Mouse (Mus musculus): ENCODE measurements around the gene Casc1.

The Casc1 gene

GRCm38 (mm10) chr6:145210816-145211338 lies at the start of gene Casc1, which contains the start of gene Etfrf1:
Gene Casc1 (minus strand): TSS chr6:145211005.
Gene Etfrf1 (plus strand): TSS chr6:145211134.
- no peak; the same call in 1 of the 2 replicates for TF ChIP-seq GATA4 (IDR thresholded peaks at IDR 0.05; ENCODE audit: insufficient replicate concordance, low read length)

- TF ChIP-seq GATA4 (IDR thresholded peaks at IDR 0.05; ENCODE audit: insufficient replicate concordance, low read length): no peak
These were observed 45.9 kb upstream of the Casc1 start for GRCm38 (mm10) chr6:145256701-145257073.

GRCm38 (mm10) chr6:145255952-145256700 lies 45.3 kb upstream of the Casc1 start:
- no peak for TF ChIP-seq GATA4 (IDR thresholded peaks at IDR 0.05; ENCODE audit: insufficient replicate concordance, low read length)

- TF ChIP-seq GATA4 (IDR thresholded peaks at IDR 0.05; ENCODE audit: insufficient replicate concordance, low read length): no peak
These were observed 40.0 kb upstream of the Casc1 start for GRCm38 (mm10) chr6:145250820-145251219.

GRCm38 (mm10) chr6:145250185-145250791 lies 39.5 kb upstream of the Casc1 start, which contains the start of gene Kras:
Gene Kras (minus strand): TSS chr6:145250239.
- no peak for TF ChIP-seq GATA4 (IDR thresholded peaks at IDR 0.05; ENCODE audit: insufficient replicate concordance, low read length)

GRCm38 (mm10) chr6:145249291-145250184 lies 38.7 kb upstream of the Casc1 start:
- no peak; the same call in 1 of the 2 replicates for TF ChIP-seq GATA4 (IDR thresholded peaks at IDR 0.05; ENCODE audit: insufficient replicate concordance, low read length)

GRCm38 (mm10) chr6:145247886-145248285 lies 37.1 kb upstream of the Casc1 start:
- no peak for TF ChIP-seq GATA4 (IDR thresholded peaks at IDR 0.05; ENCODE audit: insufficient replicate concordance, low read length)

- no peak for TF ChIP-seq GATA4 (IDR thresholded peaks at IDR 0.05; ENCODE audit: insufficient replicate concordance, low read length)
These were observed 36.0 kb upstream of the Casc1 start for GRCm38 (mm10) chr6:145246841-145247240.

GRCm38 (mm10) chr6:145242521-145242920 lies 31.7 kb upstream of the Casc1 start:
- TF ChIP-seq GATA4 (IDR thresholded peaks at IDR 0.05; ENCODE audit: insufficient replicate concordance, low read length): no peak

GRCm38 (mm10) chr6:145240285-145240684 lies 29.5 kb upstream of the Casc1 start:
- no peak for TF ChIP-seq GATA4 (IDR thresholded peaks at IDR 0.05; ENCODE audit: insufficient replicate concordance, low read length)

- TF ChIP-seq GATA4 (IDR thresholded peaks at IDR 0.05; ENCODE audit: insufficient replicate concordance, low read length): no peak
These were observed 26.3 kb upstream of the Casc1 start for GRCm38 (mm10) chr6:145237148-145237547.

- no peak for TF ChIP-seq GATA4 (IDR thresholded peaks at IDR 0.05; ENCODE audit: insufficient replicate concordance, low read length)
These were observed 24.6 kb upstream of the Casc1 start for GRCm38 (mm10) chr6:145235367-145235766.

GRCm38 (mm10) chr6:145234391-145234790 lies 23.6 kb upstream of the Casc1 start:
- no peak for TF ChIP-seq GATA4 (IDR thresholded peaks at IDR 0.05; ENCODE audit: insufficient replicate concordance, low read length)

GRCm38 (mm10) chr6:145226296-145226695 lies 15.5 kb upstream of the Casc1 start:
- TF ChIP-seq GATA4 (IDR thresholded peaks at IDR 0.05; ENCODE audit: insufficient replicate concordance, low read length): no peak

GRCm38 (mm10) chr6:145224246-145224645 lies 13.4 kb upstream of the Casc1 start:
- no peak for TF ChIP-seq GATA4 (IDR thresholded peaks at IDR 0.05; ENCODE audit: insufficient replicate concordance, low read length)
